Comparison of ENCODE assay signal across 22 mouse cellular contexts in the genomic region with DNA sequence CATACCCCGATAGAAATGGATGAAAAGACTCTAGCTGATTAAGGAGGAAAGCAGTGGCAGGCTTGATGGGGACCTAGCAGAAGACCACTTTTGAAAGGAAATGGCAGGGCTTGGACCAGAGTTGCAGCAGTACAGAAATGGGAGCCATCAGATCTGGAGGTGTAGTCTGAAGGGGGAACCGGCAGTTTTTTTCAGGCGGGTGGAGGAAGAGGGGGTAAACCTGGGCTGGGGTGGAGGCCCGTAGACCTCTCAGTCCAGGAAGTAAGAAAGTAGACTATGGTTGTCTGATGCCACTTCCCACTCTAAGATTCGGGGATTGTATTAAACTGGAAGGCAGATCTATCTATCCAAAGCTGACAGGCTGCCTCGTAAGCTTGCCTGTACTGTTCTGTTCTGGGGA. TPM values are rescaled to one million over a fixed set of nuclear protein-coding genes. Genes with fewer than 3 reads are reported as not detected.
A peak's percentile ranks its signal among the peaks of the same experiment; 100 is the strongest.
DNase-seq lines count a peak whose midpoint lies in the region; ATAC-seq lines count a peak whose summit lies in the region.
"Had no signal": no experiment of that assay in that cellular context is flagged by ENCODE, and none has a peak within 500 bp of the region (broad histone marks: within the 10 kb centered on the region; RNA-seq: fewer than 3 reads in every experiment).

No protein-coding gene starts in this region.

- no peak for ATAC-seq in lung, embryonic 16.5 days (ENCODE audit: low read depth)
- ATAC-seq: activated CD4-positive, CD25-positive, alpha-beta regulatory T cell, adult 4 months; Patski had no signal

- H3K27me3 ChIP-seq in heart, embryonic 10.5 days (ENCODE audit: insufficient read depth, poor library complexity, severe bottlenecking) = no peaks in the 10 kb centered on the region
- no peaks in the 10 kb centered on the region for H3K27me3 ChIP-seq in lung, embryonic 16.5 days (ENCODE audit: control insufficient read depth, insufficient read depth, low read depth, low read length)
- H3K27me3 ChIP-seq in splenic B cell, adult 2 months (ENCODE audit: control insufficient read depth, insufficient read depth, low read length, poor library complexity, severe bottlenecking) = no peaks in the 10 kb centered on the region
- H3K27me3 ChIP-seq: embryonic facial prominence, embryonic 13.5 days; heart, embryonic 12.5 days; Patski had no signal

- no peaks in the 10 kb centered on the region for H3K9me3 ChIP-seq in heart, embryonic 10.5 days
- H3K9me3 ChIP-seq in lung, embryonic 16.5 days (ENCODE audit: control insufficient read depth, low read length) = no peaks in the 10 kb centered on the region
- H3K9me3 ChIP-seq: embryonic facial prominence, embryonic 13.5 days; heart, embryonic 12.5 days had no signal

- intact Hi-C loops in heart, postnatal 14 days (cut with DNase I) = no loop called here

- no peak for DNase-seq in heart, embryonic 10.5 days (ENCODE audit: low spot score)
- DNase-seq in heart, postnatal 14 days = no peak
- no peak for DNase-seq in lung, postnatal 25 days (ENCODE audit: low spot score)
- peak; percentile 30 for DNase-seq in thymus, postnatal 14 days
- no peak for DNase-seq in thymus, postnatal 10 days (ENCODE audit: low spot score in 2 of 2)
- peak; percentile 57 for DNase-seq in splenic B cell, adult 2 months (ENCODE audit: low read depth, low spot score)
- DNase-seq in left cerebral cortex, adult 18-20 months (ENCODE audit: low spot score in 2 of 2) = no peak
- DNase-seq: adrenal gland, postnatal 14 days; cerebellum, adult 18-20 months; cerebellum, postnatal 36 days; gastrocnemius, postnatal 25 days; heart, postnatal 4 days; lung, postnatal 14 days had no signal

- peak overlapping the region; percentile 69 for H3K27ac ChIP-seq in heart, embryonic 10.5 days
- H3K27ac ChIP-seq in lung, embryonic 16.5 days (ENCODE audit: low read length) = peak overlapping the region; percentile 50
- H3K27ac ChIP-seq: embryonic facial prominence, embryonic 13.5 days; stomach, postnatal 0 days had no signal

- no peak overlapping the region for H3K4me3 ChIP-seq in heart, embryonic 10.5 days
- no peak overlapping the region for H3K4me3 ChIP-seq in lung, embryonic 16.5 days (ENCODE audit: low read length)
- H3K4me3 ChIP-seq: embryonic facial prominence, embryonic 13.5 days; heart, embryonic 12.5 days; myocyte had no signal

- peaks cover 1% of the 10 kb centered on the region; the same call in 1 of the 2 replicates for H3K36me3 ChIP-seq in heart, embryonic 10.5 days
- H3K36me3 ChIP-seq in lung, embryonic 16.5 days (ENCODE audit: control insufficient read depth, insufficient read depth, low read length) = peaks cover 6% of the 10 kb centered on the region
- H3K36me3 ChIP-seq in splenic B cell, adult 2 months (ENCODE audit: control insufficient read depth, insufficient read depth, low read length, poor library complexity, severe bottlenecking) = no peaks in the 10 kb centered on the region
- H3K36me3 ChIP-seq: embryonic facial prominence, embryonic 13.5 days had no signal

- H3K4me2 ChIP-seq in lung, embryonic 16.5 days (ENCODE audit: low read depth, low read length) = no peak overlapping the region
- H3K4me2 ChIP-seq: embryonic facial prominence, embryonic 13.5 days; heart, embryonic 12.5 days; liver, embryonic 11.5 days had no signal

- H3K9ac ChIP-seq in lung, embryonic 16.5 days (ENCODE audit: low read length) = no peak overlapping the region; the same call in 1 of the 2 replicates
- H3K9ac ChIP-seq: embryonic facial prominence, embryonic 13.5 days had no signal

- peaks cover 62% of the 10 kb centered on the region for H3K4me1 ChIP-seq in heart, embryonic 10.5 days
- H3K4me1 ChIP-seq in lung, embryonic 16.5 days (replicated peaks; ENCODE audit: control insufficient read depth, insufficient read depth, low read length) = peaks cover 58% of the 10 kb centered on the region

- WGBS in heart, embryonic 10.5 days = 62% methylated on average over 6 of the region's 6 CpGs
- WGBS in lung, embryonic 16.5 days = 54% methylated on average over 6 of the region's 6 CpGs

RNA-seq across cellular contexts. Expression of a gene that starts 21.0 kb away (rescaled TPM):
- polyA plus RNA-seq in heart, embryonic 10.5 days (2016; fragmentation: Nextera tagmentation; extraction: Ambion mirVana) = 3.0 and 3.4 TPM in 2 replicates
- total RNA-seq in heart, postnatal 14 days (2021) = 1 to 10 TPM; 3.6 to 5.4 TPM
- 23.4 TPM in 2 replicates for polyA plus RNA-seq in lung, embryonic 16.5 days (2015; fragmentation: Nextera tagmentation; extraction: Ambion mirVana)
- total RNA-seq in left cerebral cortex, adult 18-20 months (2021) = 1 to 10 TPM; 1.3 TPM

RNA-seq across cellular contexts. Expression of a gene that starts 38.5 kb away (rescaled TPM):
- polyA plus RNA-seq in heart, embryonic 10.5 days (2016; fragmentation: Nextera tagmentation; extraction: Ambion mirVana) = 0.26 and 0.60 TPM in 2 replicates
- 10 to 100 TPM; 23.6 to 29.0 TPM for total RNA-seq in heart, postnatal 14 days (2021)
- polyA plus RNA-seq in lung, embryonic 16.5 days (2015; fragmentation: Nextera tagmentation; extraction: Ambion mirVana) = 0.50 and 0.87 TPM in 2 replicates
- total RNA-seq in left cerebral cortex, adult 18-20 months (2021) = 10 to 100 TPM; 11.7 to 14.5 TPM
- total RNA-seq: megakaryocyte-erythroid progenitor cell, adult 5-6 weeks had no signal
- polyA plus RNA-seq: activated CD4-positive, CD25-positive, alpha-beta regulatory T cell, adult 4 months had no signal

RNA-seq across cellular contexts. Expression of a gene that starts 54.2 kb away (rescaled TPM):
- 10.1 and 12.6 TPM in 2 replicates for polyA plus RNA-seq in heart, embryonic 10.5 days (2016; fragmentation: Nextera tagmentation; extraction: Ambion mirVana)
- 10 to 100 TPM; 14.8 to 15.4 TPM for total RNA-seq in heart, postnatal 14 days (2021)
- 11.0 and 16.3 TPM in 2 replicates for polyA plus RNA-seq in lung, embryonic 16.5 days (2015; fragmentation: Nextera tagmentation; extraction: Ambion mirVana)
- total RNA-seq in left cerebral cortex, adult 18-20 months (2021) = 100 to 1,000 TPM; 204 to 205 TPM

Comparison
In these comparisons a context has a peak if more than half of its experiments do, and no peak if none do; other contexts are left out.
1. DNase-seq: peak in thymus, postnatal 14 days (single experiment) and splenic B cell, adult 2 months (single experiment); none in heart, embryonic 10.5 days (single experiment), heart, postnatal 14 days (0 of 2), lung, postnatal 25 days (single experiment), thymus, postnatal 10 days (0 of 2) and left cerebral cortex, adult 18-20 months (0 of 2).
2. RNA of a gene that starts 54.2 kb away (total RNA-seq): 204 to 205 TPM in left cerebral cortex, adult 18-20 months; 14.8 to 15.4 TPM in heart, postnatal 14 days; every median in the first group is over 10 times any median in the second.